Mouse (Mus musculus): Measurements from ENCODE around the gene Pnma1. TPM values are rescaled to one million over a fixed set of nuclear protein-coding genes. Genes with fewer than 3 reads are reported as not detected.
"Not testable (repeated sequence)": the region's sequence is repeated elsewhere in the genome, so short reads cannot be mapped to it uniquely, and the experiment has no call there.

The Pnma1 gene
- polyA plus RNA-seq, 1 experiment from 2014 or later, result 0.68 TPM

- not testable (repeated sequence) for H3K4me1 ChIP-seq (replicated peaks); H3K27ac ChIP-seq (ENCODE audit: poor library complexity, severe bottlenecking); H3K9me3 ChIP-seq (replicated peaks); H3K36me3 ChIP-seq; H3K27me3 ChIP-seq (replicated peaks)
- Histone ChIP-seq H3K4me3 (peak within 1 kb of the TSS; percentile 68), H3K4me2 (peak within 1 kb of the TSS; percentile 95), H3K9ac (peak within 1 kb of the TSS; percentile 78)
- WGBS, result 1% methylated on average over 80 of the region's 80 CpGs
- ATAC-seq (ENCODE audit: insufficient number of reproducible peaks, low FRiP score), result peak; percentile 74; the same call in 1 of the 2 replicates
Measured at GRCm38 (mm10) chr12:84100604-84101492, 47.4 kb downstream of the Pnma1 start, which contains the start of gene Acot6. Gene Acot6, plus strand, starts transcription at chr12:84100654.

GRCm38 (mm10) chr12:84100071-84100470, 48.2 kb downstream of the Pnma1 start:
- 0 out of 2 replicates have a peak, but pooled peaks cover 2% of the 10 kb centered on the region for H3K4me1 ChIP-seq (replicated peaks)
- no peaks in the 10 kb centered on the region for H3K27me3 ChIP-seq (replicated peaks)
- H3K36me3 ChIP-seq, result no peaks in the 10 kb centered on the region
- no peak overlapping the region for H3K9ac ChIP-seq
- no peak overlapping the region for H3K27ac ChIP-seq (ENCODE audit: poor library complexity, severe bottlenecking)
- 63% methylated on average over 1 of the region's 1 CpGs for WGBS
- H3K9me3 ChIP-seq (replicated peaks), result peaks cover 3% of the 10 kb centered on the region
- ATAC-seq (ENCODE audit: insufficient number of reproducible peaks, low FRiP score), result no peak
- 0 out of 2 replicates have a peak overlapping the region, but pooled peaks have one; percentile 26 for H3K4me2 ChIP-seq
- H3K4me3 ChIP-seq, result no peak overlapping the region

DNA sequence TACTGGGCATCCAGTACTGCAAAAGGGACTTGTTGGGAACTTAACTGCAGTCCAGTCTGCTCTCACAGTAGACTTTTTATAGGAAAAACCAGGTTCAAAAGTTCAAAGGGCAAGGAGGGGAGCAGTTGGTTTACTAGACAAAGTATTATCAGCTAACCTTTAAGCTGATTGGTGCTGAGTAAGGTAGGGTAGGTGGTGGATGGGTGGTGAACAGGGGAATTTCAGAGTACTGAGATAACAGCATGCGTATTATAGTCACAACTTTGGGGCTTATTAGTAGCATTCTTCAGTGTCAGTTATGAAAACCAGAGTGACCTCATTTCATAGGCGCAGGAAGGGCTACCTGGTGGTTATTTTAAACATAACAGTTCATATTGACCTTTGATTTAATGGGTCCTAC, 48.7 kb downstream of the Pnma1 start:
- H3K4me2 ChIP-seq, result no peak overlapping the region
- H3K4me1 ChIP-seq (replicated peaks), result 0 out of 2 replicates have a peak, but pooled peaks cover 2% of the 10 kb centered on the region
- ATAC-seq (ENCODE audit: insufficient number of reproducible peaks, low FRiP score), result no peak
- no peak overlapping the region for H3K27ac ChIP-seq (ENCODE audit: poor library complexity, severe bottlenecking)
- H3K36me3 ChIP-seq, result no peaks in the 10 kb centered on the region
- peaks cover 3% of the 10 kb centered on the region for H3K9me3 ChIP-seq (replicated peaks)
- no peak overlapping the region for H3K4me3 ChIP-seq
- 87% methylated on average over 2 of the region's 2 CpGs for WGBS
- no peak overlapping the region for H3K9ac ChIP-seq
- no peaks in the 10 kb centered on the region for H3K27me3 ChIP-seq (replicated peaks)

Other genes with a start within 250 kb of the Pnma1 start
- gene Numb, start 226.6 kb downstream of the Pnma1 start, polyA plus RNA-seq (2016; fragmentation: Nextera tagmentation; extraction: Ambion mirVana), result 40.6 and 43.7 TPM in 2 replicates
- 14.7 and 16.5 TPM in 2 replicates for gene Riox1, start 197.9 kb downstream of the Pnma1 start, polyA plus RNA-seq (2016; fragmentation: Nextera tagmentation; extraction: Ambion mirVana)
- gene Heatr4, start 163.6 kb downstream of the Pnma1 start, polyA plus RNA-seq (2016; fragmentation: Nextera tagmentation; extraction: Ambion mirVana), result not detected in 2 replicates
- 43.8 and 45.1 TPM in 2 replicates for gene Acot2, start 160.6 kb downstream of the Pnma1 start, polyA plus RNA-seq (2016; fragmentation: Nextera tagmentation; extraction: Ambion mirVana)
- gene Acot1, start 139.0 kb downstream of the Pnma1 start, polyA plus RNA-seq (2016; fragmentation: Nextera tagmentation; extraction: Ambion mirVana), result 20.0 and 21.3 TPM in 2 replicates
- 0.36 and 0.64 TPM in 2 replicates for gene Acot4, start 110.1 kb downstream of the Pnma1 start, polyA plus RNA-seq (2016; fragmentation: Nextera tagmentation; extraction: Ambion mirVana)
- not detected in 2 replicates for gene Gm49366, start 109.6 kb downstream of the Pnma1 start, polyA plus RNA-seq (2016; fragmentation: Nextera tagmentation; extraction: Ambion mirVana)
- gene Acot3, start 96.3 kb downstream of the Pnma1 start, polyA plus RNA-seq (2016; fragmentation: Nextera tagmentation; extraction: Ambion mirVana), result 0.27 and 0.64 TPM in 2 replicates
- gene Acot5, start 79.2 kb downstream of the Pnma1 start, polyA plus RNA-seq (2016; fragmentation: Nextera tagmentation; extraction: Ambion mirVana), result 0.22 TPM in 1 of 2 replicates, not detected in the other
- gene Acot6, start 47.8 kb downstream of the Pnma1 start, polyA plus RNA-seq (2016; fragmentation: Nextera tagmentation; extraction: Ambion mirVana), result 0.64 and 1.1 TPM in 2 replicates
- gene Dnal1, start 34.1 kb downstream of the Pnma1 start, polyA plus RNA-seq (2016; fragmentation: Nextera tagmentation; extraction: Ambion mirVana), result 4.4 and 5.4 TPM in 2 replicates
- gene Elmsan1, start 70.4 kb upstream of the Pnma1 start, polyA plus RNA-seq (2016; fragmentation: Nextera tagmentation; extraction: Ambion mirVana), result 8.7 and 10.6 TPM in 2 replicates
- 75.8 and 77.5 TPM in 2 replicates for gene Ptgr2, start 136.7 kb upstream of the Pnma1 start, polyA plus RNA-seq (2016; fragmentation: Nextera tagmentation; extraction: Ambion mirVana)
- gene Zfp410, start 168.4 kb upstream of the Pnma1 start, polyA plus RNA-seq (2016; fragmentation: Nextera tagmentation; extraction: Ambion mirVana), result 53.1 and 59.9 TPM in 2 replicates
- 59.2 and 61.6 TPM in 2 replicates for gene Coq6, start 213.2 kb upstream of the Pnma1 start, polyA plus RNA-seq (2016; fragmentation: Nextera tagmentation; extraction: Ambion mirVana)
- 5.0 and 5.2 TPM in 2 replicates for gene Fam161b, start 213.3 kb upstream of the Pnma1 start, polyA plus RNA-seq (2016; fragmentation: Nextera tagmentation; extraction: Ambion mirVana)

All from heart, embryonic 12.5 days (tissue).